Mouse (Mus musculus): ENCODE measurements around the gene Sgpp1. TPM values are rescaled to one million over a fixed set of nuclear protein-coding genes. Genes with fewer than 3 reads are reported as not detected.

Gene Sgpp1
- polyA plus RNA-seq, 1 experiment from 2014 or later = 73.4 TPM

- WGBS (ENCODE audit: missing documents) = 87% methylated on average over 2 of the region's 2 CpGs
- Histone ChIP-seq H3K4me3 (ENCODE audit: inconsistent target) (no peak overlapping the region), H3K36me3 (ENCODE audit: inconsistent target) (no peaks in the 10 kb centered on the region), H3K27ac (no peak overlapping the region), H3K79me2 (ENCODE audit: inconsistent target) (no peaks in the 10 kb centered on the region)
These were observed 5.7 kb upstream of the Sgpp1 start for GRCm38 (mm10) chr12:75741273-75741672.

GRCm38 (mm10) chr12:75740451-75740850 lies 4.9 kb upstream of the Sgpp1 start:
- Histone ChIP-seq H3K79me2 (ENCODE audit: inconsistent target) (no peaks in the 10 kb centered on the region), H3K4me3 (ENCODE audit: inconsistent target) (no peak overlapping the region)

GRCm38 (mm10) chr12:75739611-75740010 lies 4.1 kb upstream of the Sgpp1 start:
- H3K27ac ChIP-seq = no peak overlapping the region
- H3K4me3 ChIP-seq (ENCODE audit: inconsistent target) = no peak overlapping the region
- WGBS (ENCODE audit: missing documents) = 91% methylated on average over 2 of the region's 2 CpGs
- H3K36me3 ChIP-seq (ENCODE audit: inconsistent target) = no peaks in the 10 kb centered on the region
- H3K79me2 ChIP-seq (ENCODE audit: inconsistent target) = peaks cover 4% of the 10 kb centered on the region

More at GRCm38 (mm10) chr12:75740451-75740850, 4.9 kb upstream of the Sgpp1 start:
- Histone ChIP-seq H3K36me3 (ENCODE audit: inconsistent target) (no peaks in the 10 kb centered on the region), H3K27ac (no peak overlapping the region)
- WGBS (ENCODE audit: missing documents) = 73% methylated on average over 1 of the region's 1 CpGs

- H3K27ac ChIP-seq = no peak overlapping the region
- H3K4me3 ChIP-seq (ENCODE audit: inconsistent target) = no peak overlapping the region
- no peaks in the 10 kb centered on the region for H3K36me3 ChIP-seq (ENCODE audit: inconsistent target)
- H3K79me2 ChIP-seq (ENCODE audit: inconsistent target) = peaks cover 38% of the 10 kb centered on the region
- 87% methylated on average over 4 of the region's 4 CpGs for WGBS (ENCODE audit: missing documents)
These were observed 767 bp upstream of the Sgpp1 start for GRCm38 (mm10) chr12:75736296-75736695.

GRCm38 (mm10) chr12:75734891-75735245 lies 661 bp downstream of the Sgpp1 start:
- H3K27ac ChIP-seq = peak overlapping the region; percentile 72
- peak overlapping the region; percentile 95 for H3K4me3 ChIP-seq (ENCODE audit: inconsistent target)
- H3K36me3 ChIP-seq (ENCODE audit: inconsistent target) = no peaks in the 10 kb centered on the region
- H3K79me2 ChIP-seq (ENCODE audit: inconsistent target) = peaks cover 52% of the 10 kb centered on the region
- under 1% methylated on average over 14 of the region's 17 CpGs for WGBS (ENCODE audit: missing documents)

- H3K79me2 ChIP-seq (ENCODE audit: inconsistent target) = peaks cover 59% of the 10 kb centered on the region
- 2% methylated on average over 10 of the region's 10 CpGs for WGBS (ENCODE audit: missing documents)
- H3K4me3 ChIP-seq (ENCODE audit: inconsistent target) = peak overlapping the region; percentile 95
- H3K27ac ChIP-seq = peak overlapping the region; percentile 72
- H3K36me3 ChIP-seq (ENCODE audit: inconsistent target) = no peaks in the 10 kb centered on the region
These were observed 1.4 kb downstream of the Sgpp1 start for GRCm38 (mm10) chr12:75734167-75734566.

- peaks cover 66% of the 10 kb centered on the region for H3K79me2 ChIP-seq (ENCODE audit: inconsistent target)
- no peaks in the 10 kb centered on the region for H3K36me3 ChIP-seq (ENCODE audit: inconsistent target)
- H3K27ac ChIP-seq = peak overlapping the region; percentile 72
- 12% methylated on average over 7 of the region's 7 CpGs for WGBS (ENCODE audit: missing documents)
- peak overlapping the region; percentile 95 for H3K4me3 ChIP-seq (ENCODE audit: inconsistent target)
These were observed 2.0 kb downstream of the Sgpp1 start for GRCm38 (mm10) chr12:75733331-75734070.

- Histone ChIP-seq H3K4me3 (ENCODE audit: inconsistent target) (no peak overlapping the region), H3K27ac (no peak overlapping the region), H3K36me3 (ENCODE audit: inconsistent target) (no peaks in the 10 kb centered on the region), H3K79me2 (ENCODE audit: inconsistent target) (peaks cover 79% of the 10 kb centered on the region)
- WGBS (ENCODE audit: missing documents) = 94% methylated on average over 2 of the region's 6 CpGs
These were observed 3.5 kb downstream of the Sgpp1 start for GRCm38 (mm10) chr12:75731927-75732443.

GRCm38 (mm10) chr12:75731508-75731907 lies 4.0 kb downstream of the Sgpp1 start:
- Histone ChIP-seq H3K27ac (no peak overlapping the region), H3K4me3 (ENCODE audit: inconsistent target) (no peak overlapping the region), H3K79me2 (ENCODE audit: inconsistent target) (peaks cover 79% of the 10 kb centered on the region), H3K36me3 (ENCODE audit: inconsistent target) (no peaks in the 10 kb centered on the region)
- WGBS (ENCODE audit: missing documents) = 68% methylated on average over 3 of the region's 3 CpGs

- Histone ChIP-seq H3K79me2 (ENCODE audit: inconsistent target) (peaks cover 85% of the 10 kb centered on the region), H3K4me3 (ENCODE audit: inconsistent target) (no peak overlapping the region), H3K27ac (no peak overlapping the region), H3K36me3 (ENCODE audit: inconsistent target) (no peaks in the 10 kb centered on the region)
- WGBS (ENCODE audit: missing documents) = 90% methylated on average over 4 of the region's 4 CpGs
These were observed 5.1 kb downstream of the Sgpp1 start for GRCm38 (mm10) chr12:75730458-75730857.

- WGBS (ENCODE audit: missing documents) = 100% methylated on average over 1 of the region's 1 CpGs
- Histone ChIP-seq H3K27ac (no peak overlapping the region), H3K79me2 (ENCODE audit: inconsistent target) (peaks cover 89% of the 10 kb centered on the region), H3K36me3 (ENCODE audit: inconsistent target) (no peaks in the 10 kb centered on the region), H3K4me3 (ENCODE audit: inconsistent target) (no peak overlapping the region)
These were observed 5.7 kb downstream of the Sgpp1 start for GRCm38 (mm10) chr12:75729876-75730275.

- Histone ChIP-seq H3K36me3 (ENCODE audit: inconsistent target) (no peaks in the 10 kb centered on the region), H3K4me3 (ENCODE audit: inconsistent target) (peak overlapping the region; percentile 19), H3K27ac (peak overlapping the region; percentile 70), H3K79me2 (ENCODE audit: inconsistent target) (peaks cover 89% of the 10 kb centered on the region)
- 28% methylated on average over 12 of the region's 15 CpGs for WGBS (ENCODE audit: missing documents)
These were observed 8.0 kb downstream of the Sgpp1 start for GRCm38 (mm10) chr12:75727333-75728125.

- no peak overlapping the region for H3K4me3 ChIP-seq (ENCODE audit: inconsistent target)
- peaks cover 88% of the 10 kb centered on the region for H3K79me2 ChIP-seq (ENCODE audit: inconsistent target)
- H3K27ac ChIP-seq = peak overlapping the region; percentile 70
- WGBS (ENCODE audit: missing documents) = 19% methylated on average over 8 of the region's 8 CpGs
- no peaks in the 10 kb centered on the region for H3K36me3 ChIP-seq (ENCODE audit: inconsistent target)
These were observed 9.1 kb downstream of the Sgpp1 start for GRCm38 (mm10) chr12:75726349-75726861.

- WGBS (ENCODE audit: missing documents) = 94% methylated on average over 13 of the region's 14 CpGs
- Histone ChIP-seq H3K4me3 (ENCODE audit: inconsistent target) (no peak overlapping the region), H3K36me3 (ENCODE audit: inconsistent target) (peaks cover 8% of the 10 kb centered on the region; the same call in 1 of the 2 replicates), H3K79me2 (ENCODE audit: inconsistent target) (peaks cover 77% of the 10 kb centered on the region), H3K27ac (no peak overlapping the region)
These were observed 10.8 kb downstream of the Sgpp1 start for GRCm38 (mm10) chr12:75724621-75725324.

All from macrophage (primary cell).